Mouse (Mus musculus) ES-Bruce4 (cell line): ENCODE measurements at regions not wholly inside any gene's neighbourhood (a gene's known extent, or its start where the extent isn't known, plus 50 kb on each side); places are given as distances from the start of the nearest gene placed in this dataset.

Source experiments
- H3K27ac ChIP-seq: 2 replicates; pipeline ENCODE4 v1.5.1; 2012; ENCODE audit warnings: low read length, inconsistent platforms; ENCODE audit not compliant: insufficient read depth
- H3K27me3 ChIP-seq: 2 replicates; pipeline ENCODE4 v1.6.1; 2012; ENCODE audit warnings: mild to moderate bottlenecking, low read length, inconsistent platforms; ENCODE audit not compliant: control insufficient read depth, poor library complexity, insufficient read depth, severe bottlenecking
- H3K36me3 ChIP-seq: 2 replicates; pipeline ENCODE4 v1.6.1; 2012; ENCODE audit warnings: inconsistent platforms, mild to moderate bottlenecking, low read length, moderate library complexity; ENCODE audit not compliant: control insufficient read depth, poor library complexity, insufficient read depth, severe bottlenecking
- H3K4me1 ChIP-seq: one replicate; pipeline ENCODE4 v1.8.1; 2011; ENCODE audit warnings: low read length; ENCODE audit not compliant: control insufficient read depth, insufficient read depth
- H3K4me3 ChIP-seq: 2 replicates; pipeline ENCODE4 v1.5.1; 2011; ENCODE audit warnings: low read depth, mild to moderate bottlenecking, low read length
- H3K9ac ChIP-seq: 2 replicates; pipeline ENCODE4 v1.6.1; 2012; ENCODE audit warnings: low read depth, mild to moderate bottlenecking, inconsistent platforms; ENCODE audit not compliant: poor library complexity, severe bottlenecking
- H3K9me3 ChIP-seq: replicated peaks from 2 replicates; pipeline ENCODE4 v1.6.1; 2012; ENCODE audit warnings: mild to moderate bottlenecking, low read length, inconsistent platforms; ENCODE audit not compliant: control insufficient read depth, poor library complexity, insufficient read depth, severe bottlenecking
- CTCF ChIP-seq: IDR thresholded peaks from one replicate; pipeline ENCODE4 v1.8.1; 2011; ENCODE audit warnings: low read depth, low read length
- EP300 ChIP-seq: IDR thresholded peaks from 2 replicates; pipeline ENCODE4 v1.6.1; 2011; ENCODE audit warnings: low read depth, low read length; ENCODE audit not compliant: insufficient read depth
- POLR2A ChIP-seq: IDR thresholded peaks from one replicate; pipeline ENCODE4 v1.8.1; 2011; ENCODE audit warnings: low read length; ENCODE audit not compliant: insufficient read depth

GRCm38 (mm10) chr4:56084205-56084604 lies 551.9 kb upstream of the Klf4 start:
- Histone ChIP-seq H3K4me1 (no peaks in the 10 kb centered on the region), H3K9me3 (no peaks in the 10 kb centered on the region), H3K9ac (no peak overlapping the region), H3K4me3 (no peak overlapping the region), H3K27ac (no peak overlapping the region), H3K36me3 (no peaks in the 10 kb centered on the region), H3K27me3 (no peaks in the 10 kb centered on the region)
- TF ChIP-seq EP300, result no peak
- TF ChIP-seq CTCF, result no peak
- no peak for TF ChIP-seq POLR2A

DNA sequence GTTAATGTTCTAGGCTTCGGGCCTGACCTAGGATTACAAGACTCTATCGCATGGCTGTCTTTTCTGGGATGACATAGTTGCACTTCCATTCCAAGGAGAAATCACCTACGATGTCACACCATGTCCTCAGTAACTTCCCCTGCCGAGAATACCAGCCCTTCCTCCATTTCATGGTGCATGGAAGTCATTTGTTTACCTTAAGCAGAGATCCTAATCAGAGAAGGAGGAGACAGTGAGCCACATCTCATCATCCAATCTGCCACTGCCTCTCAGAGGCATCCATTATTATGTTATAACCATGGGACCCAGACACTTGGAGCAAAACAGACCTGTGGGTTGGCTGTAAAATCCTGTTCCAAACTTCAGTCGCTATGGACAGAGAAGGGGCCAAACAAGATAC lies 550.1 kb upstream of the Klf4 start:
- no peak overlapping the region for H3K27ac ChIP-seq
- H3K4me3 ChIP-seq, result no peak overlapping the region
- no peaks in the 10 kb centered on the region for H3K27me3 ChIP-seq
- no peaks in the 10 kb centered on the region for H3K4me1 ChIP-seq
- H3K36me3 ChIP-seq, result no peaks in the 10 kb centered on the region
- no peak overlapping the region for H3K9ac ChIP-seq
- no peaks in the 10 kb centered on the region for H3K9me3 ChIP-seq
- no peak for TF ChIP-seq POLR2A
- TF ChIP-seq EP300, result no peak
- TF ChIP-seq CTCF, result no peak

DNA sequence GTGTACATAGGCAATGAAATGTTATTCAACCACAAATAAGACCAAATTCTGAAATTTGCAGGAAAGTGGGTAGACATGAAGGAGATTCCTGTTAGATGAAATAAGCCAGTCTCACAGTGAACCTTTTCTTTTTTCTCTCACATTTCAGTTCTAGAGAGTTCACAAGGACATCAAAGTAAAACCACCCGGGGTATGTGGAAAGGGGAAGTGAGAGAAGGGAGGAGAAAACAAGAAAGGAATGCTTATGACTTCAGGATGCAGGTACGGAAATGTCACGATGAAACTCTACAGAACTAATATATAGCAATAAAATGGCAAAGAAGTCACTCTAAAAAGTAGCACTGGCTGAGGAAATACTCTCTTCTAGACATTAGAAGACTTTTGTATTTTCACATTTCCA lies 548.7 kb upstream of the Klf4 start:
- no peak overlapping the region for H3K9ac ChIP-seq
- no peak overlapping the region for H3K27ac ChIP-seq
- no peak overlapping the region for H3K4me3 ChIP-seq
- H3K27me3 ChIP-seq, result no peaks in the 10 kb centered on the region
- no peaks in the 10 kb centered on the region for H3K36me3 ChIP-seq
- TF ChIP-seq CTCF, result no peak
- TF ChIP-seq EP300, result no peak
- no peak for TF ChIP-seq POLR2A
- H3K9me3 ChIP-seq, result no peaks in the 10 kb centered on the region
- no peaks in the 10 kb centered on the region for H3K4me1 ChIP-seq

DNA sequence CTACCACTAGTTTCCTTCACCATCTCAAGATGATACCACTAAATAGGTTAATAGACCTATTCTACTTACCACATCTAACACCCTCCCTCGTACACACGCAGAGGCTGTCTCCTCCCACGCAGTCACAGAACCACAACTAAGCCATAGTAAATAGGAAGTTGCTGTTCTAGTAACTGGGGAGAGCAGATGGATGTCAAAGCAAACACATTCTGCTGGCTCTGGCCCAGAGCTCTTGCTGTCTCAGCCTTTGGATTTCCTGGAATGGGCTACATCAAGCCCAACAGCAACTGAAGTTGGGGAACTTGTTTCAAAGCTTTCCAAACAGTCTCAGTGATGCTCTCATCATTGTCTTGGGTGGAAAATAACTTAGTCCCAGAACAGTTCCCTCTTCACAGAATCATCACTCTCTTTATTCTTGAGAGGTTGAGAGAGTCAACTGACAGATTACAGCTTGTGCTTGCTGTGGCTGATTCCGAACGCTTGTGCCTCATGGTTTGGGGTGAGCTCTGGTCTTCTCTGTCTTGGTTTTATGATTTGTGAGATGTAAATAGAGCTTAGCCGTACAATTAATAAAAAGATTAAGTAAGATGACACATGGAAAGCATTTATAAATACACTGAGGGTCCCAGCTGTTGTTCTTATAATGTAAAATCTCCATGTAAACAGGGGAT lies 538.5 kb upstream of the Klf4 start:
- no peak overlapping the region for H3K4me3 ChIP-seq
- no peak overlapping the region for H3K27ac ChIP-seq
- no peaks in the 10 kb centered on the region for H3K36me3 ChIP-seq
- no peaks in the 10 kb centered on the region for H3K4me1 ChIP-seq
- no peak overlapping the region for H3K9ac ChIP-seq
- TF ChIP-seq CTCF, result no peak
- no peak for TF ChIP-seq EP300
- TF ChIP-seq POLR2A, result no peak
- H3K9me3 ChIP-seq, result no peaks in the 10 kb centered on the region
- H3K27me3 ChIP-seq, result no peaks in the 10 kb centered on the region

DNA sequence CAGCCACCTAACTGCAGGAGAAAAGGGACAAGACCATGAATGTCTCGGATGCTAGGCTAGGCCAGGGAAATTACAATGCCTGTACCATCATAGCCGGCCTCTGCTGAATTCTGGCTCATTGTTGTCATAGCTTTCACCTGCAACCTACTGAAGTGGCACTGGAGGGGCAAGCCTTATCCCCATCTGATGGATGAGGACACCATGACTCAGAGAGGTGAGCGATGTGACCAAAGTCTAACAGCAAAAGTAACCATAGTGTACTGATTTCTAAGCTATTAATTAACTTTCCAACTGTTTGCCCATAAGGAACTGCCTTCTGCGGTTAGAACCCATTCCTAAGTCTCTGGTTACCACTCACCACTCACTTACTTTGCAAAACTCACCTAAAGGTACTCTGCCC lies 536.6 kb upstream of the Klf4 start:
- Histone ChIP-seq H3K4me1 (no peaks in the 10 kb centered on the region), H3K36me3 (no peaks in the 10 kb centered on the region), H3K27ac (no peak overlapping the region), H3K4me3 (no peak overlapping the region), H3K27me3 (no peaks in the 10 kb centered on the region), H3K9ac (no peak overlapping the region), H3K9me3 (no peaks in the 10 kb centered on the region)
- no peak for TF ChIP-seq CTCF
- no peak for TF ChIP-seq EP300
- no peak for TF ChIP-seq POLR2A

- Histone ChIP-seq H3K27ac (no peak overlapping the region), H3K27me3 (no peaks in the 10 kb centered on the region), H3K9me3 (no peaks in the 10 kb centered on the region), H3K36me3 (no peaks in the 10 kb centered on the region), H3K4me1 (no peaks in the 10 kb centered on the region), H3K4me3 (no peak overlapping the region), H3K9ac (no peak overlapping the region)
- TF ChIP-seq EP300, result no peak
- no peak for TF ChIP-seq CTCF
- no peak for TF ChIP-seq POLR2A
Measured at GRCm38 (mm10) chr4:56064657-56065056, 532.4 kb upstream of the Klf4 start.
